Mouse (Mus musculus) megakaryocyte, adult 5-6 weeks (primary cell): ENCODE data around the gene Ezh1. TPM values are rescaled to one million over a fixed set of nuclear protein-coding genes. Genes with fewer than 3 reads are reported as not detected.
"Not testable (repeated sequence)": the region's sequence is repeated elsewhere in the genome, so short reads cannot be mapped to it uniquely, and the experiment has no call there.

Source experiments
- ATAC-seq: 2 replicates; pipeline ENCODE4 v1.8.0; 2016; ENCODE audit warnings: mild to moderate bottlenecking, inconsistent platforms; ENCODE audit not compliant: poor library complexity, severe bottlenecking
- total RNA-seq, 2 experiments: library from RNA; stranded (forward) in 1 of 2; stranded (reverse) in 1 of 2; fragments of 153-499, 151-499 nt in 1 of 2; fragments of 221-1000, 200-1000 nt in 1 of 2; gene quantifications; 2 replicates each; pipeline versions ENCODE4 v1.2.3 to v1.2.4; 2015 to 2017

Ezh1 gene
- total RNA-seq, 2 experiments from 2014 or later: 20.0 to 20.1 TPM

- ATAC-seq: peak; percentile 63
Observed at GRCm38 (mm10) chr11:101170811-101171610, 55.3 kb downstream of the Ezh1 start, which contains the start of gene Plekhh3. Gene Plekhh3 (minus strand): TSS chr11:101171351.

- ATAC-seq: no peak
Observed at GRCm38 (mm10) chr11:101170354-101170810, 55.9 kb downstream of the Ezh1 start, which contains the start of gene Cntnap1. Gene Cntnap1 (plus strand): TSS chr11:101170523.

GRCm38 (mm10) chr11:101169301-101170107 is 56.8 kb downstream of the Ezh1 start:
- no peak for ATAC-seq

GRCm38 (mm10) chr11:101168301-101168980 is 57.8 kb downstream of the Ezh1 start:
- ATAC-seq: no peak

- ATAC-seq: no peak
Observed at GRCm38 (mm10) chr11:101167963-101168300, 58.3 kb downstream of the Ezh1 start.

- no peak for ATAC-seq
Observed at GRCm38 (mm10) chr11:101167211-101167962, 58.9 kb downstream of the Ezh1 start.

- no peak for ATAC-seq
Observed at GRCm38 (mm10) chr11:101166357-101166756, 59.9 kb downstream of the Ezh1 start.

GRCm38 (mm10) chr11:101164677-101165580 is 61.3 kb downstream of the Ezh1 start:
- ATAC-seq: no peak

- no peak for ATAC-seq
Observed at GRCm38 (mm10) chr11:101164351-101164665, 62.0 kb downstream of the Ezh1 start.

- no peak for ATAC-seq
Observed at GRCm38 (mm10) chr11:101163476-101164350, 62.5 kb downstream of the Ezh1 start.

GRCm38 (mm10) chr11:101162772-101163171 is 63.5 kb downstream of the Ezh1 start:
- ATAC-seq: no peak

- no peak for ATAC-seq
Observed at GRCm38 (mm10) chr11:101162301-101162700, 64.0 kb downstream of the Ezh1 start.

GRCm38 (mm10) chr11:101161551-101161950 is 64.7 kb downstream of the Ezh1 start:
- no peak for ATAC-seq

- ATAC-seq: not testable (repeated sequence)
Observed at GRCm38 (mm10) chr11:101160981-101161505, 65.2 kb downstream of the Ezh1 start.

GRCm38 (mm10) chr11:101160151-101160550 is 66.1 kb downstream of the Ezh1 start:
- ATAC-seq: not testable (repeated sequence)

- ATAC-seq: no peak
Observed at GRCm38 (mm10) chr11:101155728-101156371, 70.4 kb downstream of the Ezh1 start, which contains the start of gene Tubg2. Gene Tubg2 (plus strand): TSS chr11:101155907.

GRCm38 (mm10) chr11:101155151-101155550 is 71.1 kb downstream of the Ezh1 start:
- ATAC-seq: no peak

GRCm38 (mm10) chr11:101154648-101155047 is 71.6 kb downstream of the Ezh1 start:
- no peak for ATAC-seq
